Mouse (Mus musculus) embryo, embryonic 9.5 days (tissue): ENCODE measurements around the gene Peak1.

ENCODE experiments used
- DNase-seq: peaks from one replicate; pipeline ENCODE4 v3.0.0-alpha.2; 2017; ENCODE audit errors: extremely low spot score

The Peak1 gene

DNA sequence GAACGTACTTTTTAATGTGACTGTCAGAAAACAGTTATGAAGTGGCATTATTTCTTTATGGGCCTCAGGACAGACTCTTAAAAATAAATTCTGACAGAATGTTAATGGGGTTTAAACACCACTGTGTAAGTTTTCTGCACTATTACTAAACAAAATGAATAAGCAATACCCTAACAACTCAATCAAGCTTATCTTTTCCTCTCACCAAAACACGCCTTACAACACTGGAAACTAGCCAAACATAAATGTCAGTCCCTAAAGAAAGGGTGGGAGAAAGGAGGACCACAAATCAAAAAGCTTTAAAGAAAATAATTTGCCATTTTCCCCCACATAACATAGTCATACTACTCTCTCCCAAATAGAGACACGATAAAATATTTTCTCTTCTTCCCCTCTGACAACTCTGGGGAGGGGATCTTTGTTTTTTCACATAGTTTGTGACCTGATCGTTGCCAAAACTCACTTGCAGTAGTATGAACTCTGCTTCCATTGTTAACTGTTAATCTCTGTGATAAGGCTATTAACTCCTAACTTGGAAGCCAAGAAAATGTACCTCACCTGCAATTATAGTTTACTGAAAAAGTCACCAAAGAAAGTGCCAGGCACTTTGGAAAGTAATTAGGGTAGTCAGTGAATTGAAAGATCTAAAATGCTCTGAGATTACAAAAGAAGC, 1.8 kb downstream of the Peak1 start:
- DNase-seq: no peak

DNA sequence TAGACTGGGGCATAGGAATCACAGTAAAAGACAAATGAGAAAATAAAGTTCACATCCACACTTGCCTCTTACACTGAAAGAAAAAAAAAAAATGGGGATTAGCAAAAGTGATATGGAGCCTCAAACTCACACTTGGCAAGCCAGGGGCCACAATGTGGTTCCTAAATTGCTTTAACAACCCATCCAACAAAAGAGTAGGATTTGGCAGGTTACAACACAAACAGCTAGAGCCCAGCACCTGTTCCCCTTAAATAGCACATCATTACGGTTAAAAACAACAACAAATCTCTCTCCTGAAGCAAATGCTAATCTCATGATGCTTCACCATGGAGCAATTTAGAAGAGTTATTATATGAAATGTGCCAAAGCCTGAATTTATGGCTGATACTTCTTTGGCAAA, 2.5 kb downstream of the Peak1 start:
- DNase-seq: no peak

DNA sequence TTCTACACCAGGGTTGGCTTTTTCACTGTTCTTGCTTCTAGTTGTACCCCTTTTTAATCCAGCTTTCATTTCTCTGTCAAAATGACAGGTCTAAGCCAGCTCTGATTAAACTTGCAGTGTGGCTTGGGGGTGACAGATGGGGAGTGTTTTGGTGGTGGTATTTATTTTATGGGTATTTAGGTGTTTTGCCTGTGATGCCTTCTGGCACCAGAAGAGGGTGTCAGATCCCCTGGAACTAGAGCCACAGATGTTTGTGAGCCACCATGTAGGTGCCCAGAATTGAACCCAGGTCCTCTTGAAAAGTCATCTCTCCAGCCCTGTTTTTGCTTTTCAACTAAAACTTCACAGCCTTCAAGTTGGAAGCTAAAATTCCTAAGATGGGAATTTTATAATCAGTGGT, 3.5 kb downstream of the Peak1 start:
- DNase-seq: no peak

DNA sequence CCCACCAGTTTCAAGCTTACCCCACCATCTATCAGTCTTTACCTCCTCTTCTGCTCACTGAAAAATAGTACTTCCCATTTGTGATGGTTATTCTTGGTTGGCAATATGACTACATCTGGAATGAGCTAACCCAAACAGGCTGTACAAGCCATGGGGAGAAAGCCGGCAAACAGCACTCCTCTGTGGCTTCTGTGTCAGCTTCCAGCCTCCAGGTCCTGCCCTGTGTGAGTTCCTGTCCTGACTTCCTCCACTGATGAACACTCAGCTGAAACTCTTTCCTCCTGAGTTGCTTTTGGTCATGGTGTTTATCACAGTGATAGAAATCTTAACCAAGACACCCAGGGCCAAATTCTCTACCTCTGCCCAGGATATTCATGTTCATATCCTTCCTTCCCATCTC, 5.2 kb downstream of the Peak1 start:
- no peak for DNase-seq

DNA sequence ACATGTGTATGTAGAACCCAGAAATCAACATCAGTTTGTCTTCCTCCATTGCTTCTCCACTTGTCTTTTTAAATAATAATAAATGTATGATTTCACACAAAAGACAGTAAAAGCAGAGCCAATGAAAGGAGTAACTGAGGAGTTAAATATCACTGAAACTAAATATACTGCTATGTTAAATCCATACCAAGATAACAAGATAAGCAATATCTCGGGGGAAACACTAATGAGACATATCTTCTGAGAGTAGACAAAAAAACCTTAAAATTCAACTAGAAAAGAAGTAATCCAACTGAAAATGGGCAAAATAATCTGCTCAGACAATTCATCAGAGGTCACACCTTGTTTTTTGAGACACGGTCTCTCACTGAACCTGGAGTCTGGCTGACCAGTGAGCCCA, 7.9 kb downstream of the Peak1 start:
- DNase-seq: no peak

DNA sequence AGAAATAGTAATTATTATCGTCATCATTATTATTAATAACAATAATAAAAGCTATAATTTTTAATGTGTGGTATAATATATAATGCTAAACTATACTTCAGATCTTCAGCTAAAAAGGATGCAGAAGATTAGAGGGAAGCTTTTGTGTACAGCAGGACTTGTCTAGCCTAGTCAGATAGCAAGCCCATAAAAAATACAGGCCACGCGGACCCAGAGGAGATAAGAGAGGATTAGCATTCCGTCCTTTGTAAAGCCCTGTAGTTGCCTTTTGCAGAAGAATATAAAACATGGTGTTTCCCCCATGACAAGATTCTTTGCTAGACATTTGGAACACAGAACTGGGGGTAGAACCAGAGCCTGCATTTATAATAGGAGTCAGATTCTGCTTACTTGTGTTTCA, 13.2 kb downstream of the Peak1 start:
- no peak for DNase-seq

DNA sequence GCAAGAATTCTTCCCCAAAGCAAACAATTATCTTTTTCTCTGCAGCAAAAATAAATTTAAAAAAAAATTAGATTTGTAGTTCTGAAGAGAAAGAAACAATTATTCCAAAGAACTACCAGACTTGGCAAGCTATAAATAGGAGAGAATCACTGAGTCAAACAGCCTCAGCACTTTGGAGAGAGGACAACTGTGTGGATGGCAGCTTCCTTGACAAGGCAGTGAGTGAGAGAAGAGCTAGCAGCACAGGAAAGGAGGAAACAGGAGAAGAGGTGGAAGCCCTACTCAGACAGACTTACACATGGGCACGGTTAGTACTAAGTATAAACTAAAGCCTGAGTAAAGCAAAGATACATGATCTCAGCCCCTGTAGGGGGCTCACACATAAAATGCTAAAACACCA, 21.6 kb downstream of the Peak1 start:
- no peak for DNase-seq

DNA sequence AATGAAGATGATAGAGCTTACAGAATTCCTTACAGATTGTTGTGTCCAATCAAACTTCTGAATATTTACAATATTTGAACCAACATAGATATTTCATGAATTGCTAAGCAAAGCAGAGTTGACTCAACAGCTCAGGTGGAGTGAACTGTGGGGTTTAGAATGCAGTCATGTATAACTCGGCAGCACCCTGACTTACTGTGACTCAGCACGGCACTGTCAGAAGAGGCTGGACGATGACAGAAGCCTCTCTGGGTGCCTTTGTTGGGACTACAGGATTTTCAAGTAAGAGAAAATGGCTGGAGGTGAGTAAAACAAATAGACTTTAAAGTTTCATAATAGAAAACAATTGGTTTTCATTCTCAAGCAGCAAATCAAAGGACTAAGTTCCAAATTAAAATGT, 25.0 kb downstream of the Peak1 start:
- no peak for DNase-seq

DNA sequence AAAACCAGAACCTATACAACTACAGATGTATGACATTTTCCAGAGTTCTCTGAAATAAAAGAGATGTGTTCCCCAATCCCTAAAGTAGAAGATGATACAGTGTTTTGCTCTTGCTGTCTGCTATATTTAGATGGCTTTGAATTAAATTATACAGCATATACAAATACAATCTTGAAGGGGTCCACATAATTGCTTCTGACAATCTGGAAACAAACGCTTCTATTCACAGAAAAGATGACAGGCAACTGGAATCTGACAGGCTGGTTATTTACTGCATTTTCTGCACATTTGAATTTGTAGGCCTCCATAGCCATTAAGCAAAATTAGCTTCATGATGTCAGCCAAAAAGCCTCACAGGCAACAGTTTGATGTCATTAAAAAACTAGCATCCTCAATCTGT, 35.1 kb downstream of the Peak1 start:
- DNase-seq: no peak

DNA sequence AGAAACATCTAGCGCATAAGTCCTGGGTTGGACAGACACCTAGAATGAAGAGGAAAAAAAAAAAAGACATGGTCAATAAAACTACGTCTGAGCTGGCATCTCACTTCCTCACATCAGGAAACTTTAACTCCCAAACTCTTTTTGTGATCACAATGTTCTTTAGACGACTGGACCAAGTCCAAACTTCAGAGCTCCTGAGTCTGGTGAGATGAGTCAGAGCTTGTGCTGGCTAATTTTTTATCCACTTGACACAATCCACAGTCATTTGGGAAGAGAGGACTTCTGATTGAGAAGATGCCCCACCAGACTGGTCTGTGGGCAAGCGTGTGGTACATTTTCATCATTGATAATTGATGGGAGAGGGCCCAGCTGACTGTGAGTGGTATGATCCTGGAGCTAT, 43.5 kb downstream of the Peak1 start:
- no peak for DNase-seq

DNA sequence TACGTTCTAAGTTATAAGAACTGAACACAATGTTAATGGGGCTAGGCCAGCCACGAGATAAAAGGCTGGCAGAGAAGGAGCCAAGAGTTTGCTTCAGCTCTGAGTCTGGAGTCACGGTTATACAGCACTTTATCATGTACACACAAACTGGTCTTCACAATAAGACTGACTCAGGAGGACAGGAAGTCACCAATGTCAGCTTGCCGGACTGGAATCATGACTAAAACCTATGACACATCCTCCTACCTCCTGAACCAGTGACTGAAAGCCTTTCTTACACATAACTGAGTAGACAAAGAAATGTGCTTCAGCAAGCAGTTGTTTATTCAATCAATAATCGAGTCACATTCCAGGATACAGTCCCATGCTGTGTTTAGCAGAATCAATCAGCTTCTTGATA, 47.2 kb downstream of the Peak1 start:
- no peak for DNase-seq

DNA sequence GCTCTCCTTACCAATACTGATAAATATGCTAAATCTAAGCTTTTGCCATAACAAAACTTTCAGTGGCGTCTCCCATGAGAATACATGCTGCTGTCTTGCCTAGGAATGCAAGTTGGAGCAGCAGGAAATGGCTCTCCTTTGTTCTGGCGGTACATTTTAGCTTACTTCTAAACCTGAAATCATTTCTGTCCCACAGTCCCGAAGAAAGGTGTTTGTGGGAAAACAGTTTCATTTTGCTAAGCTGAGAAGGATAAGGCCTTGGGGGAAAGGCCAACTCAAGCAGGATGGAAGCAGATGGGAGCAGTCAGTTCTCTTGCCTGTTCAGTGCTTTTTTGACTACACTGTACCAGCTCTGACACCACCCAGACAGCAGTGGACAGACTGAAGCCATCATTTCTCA, 49.1 kb downstream of the Peak1 start:
- no peak for DNase-seq

DNA sequence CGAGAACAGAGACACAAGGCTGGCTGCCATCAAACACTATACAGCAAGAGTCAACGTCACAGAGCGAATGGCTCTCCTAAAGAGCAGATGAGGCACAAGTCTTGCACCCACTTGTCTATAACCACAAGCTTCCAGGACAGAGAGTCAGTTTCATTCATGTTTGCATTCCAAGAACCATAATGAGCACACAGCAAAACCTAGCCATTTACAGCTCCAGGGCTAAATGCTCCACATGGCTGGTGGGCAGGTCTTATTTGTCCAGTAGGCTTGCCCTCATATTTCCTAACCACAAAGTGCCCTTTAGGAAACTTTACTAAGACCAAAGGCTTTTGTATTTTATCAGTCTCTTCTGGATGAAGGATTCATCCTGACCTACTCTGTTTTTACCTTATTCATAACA, 54.6 kb downstream of the Peak1 start:
- no peak for DNase-seq

DNA sequence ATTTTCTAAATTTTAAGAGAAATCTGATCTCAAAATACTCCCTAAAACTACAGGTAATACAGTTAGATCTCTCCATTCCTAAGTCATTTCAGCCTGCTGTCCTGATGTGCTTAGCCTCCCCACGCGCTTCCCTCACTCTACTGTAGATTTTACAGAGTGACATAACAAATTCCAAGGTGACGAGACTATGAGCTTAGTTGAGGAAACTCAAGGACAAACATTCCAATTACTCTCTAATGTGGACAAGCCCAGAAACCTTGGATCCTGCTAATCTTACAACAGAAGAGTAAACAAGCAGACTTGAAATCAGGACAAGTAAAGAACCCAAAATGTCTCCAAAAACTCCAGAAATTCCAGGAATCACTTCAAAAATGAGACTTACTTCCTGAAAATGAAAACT, 58.6 kb downstream of the Peak1 start:
- DNase-seq: no peak

DNA sequence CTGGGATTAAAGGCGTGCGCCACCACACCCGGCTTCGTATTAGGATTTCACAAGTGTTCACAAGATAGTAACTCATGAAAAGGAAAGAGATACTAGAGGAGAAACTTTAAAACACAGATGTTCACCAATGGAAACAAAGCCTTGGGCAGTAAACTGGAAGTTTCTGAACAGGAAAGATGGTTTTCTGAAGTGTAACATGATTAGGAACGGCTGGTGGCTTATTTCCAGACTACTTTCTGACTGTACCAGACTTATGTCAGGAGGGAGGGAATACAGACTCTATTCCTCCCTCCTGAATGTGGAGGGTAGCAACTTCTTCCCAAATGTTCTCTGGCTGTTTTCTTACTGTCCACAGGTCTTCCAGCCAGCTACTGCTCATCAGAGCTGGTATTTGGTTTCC, 62.7 kb downstream of the Peak1 start:
- no peak for DNase-seq

DNA sequence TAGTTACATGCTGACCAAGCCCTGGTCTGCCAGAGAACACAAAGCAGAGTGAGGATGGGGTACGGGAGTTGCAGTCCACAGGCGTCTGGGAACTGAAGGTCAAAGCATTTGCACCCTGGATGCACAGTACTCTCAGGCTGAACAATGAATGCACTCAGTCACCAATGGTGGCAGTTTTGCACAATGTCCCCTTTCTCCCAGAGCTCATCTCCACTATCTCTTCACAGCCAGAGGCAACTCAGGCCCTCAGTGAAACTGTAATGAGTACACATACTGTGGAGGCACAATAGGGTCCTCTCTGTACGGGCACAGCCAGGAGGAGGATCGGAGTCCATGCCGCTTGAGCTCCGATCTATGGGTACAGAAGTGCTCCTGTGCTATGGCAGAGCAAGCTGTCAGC, 71.5 kb downstream of the Peak1 start:
- DNase-seq: no peak

DNA sequence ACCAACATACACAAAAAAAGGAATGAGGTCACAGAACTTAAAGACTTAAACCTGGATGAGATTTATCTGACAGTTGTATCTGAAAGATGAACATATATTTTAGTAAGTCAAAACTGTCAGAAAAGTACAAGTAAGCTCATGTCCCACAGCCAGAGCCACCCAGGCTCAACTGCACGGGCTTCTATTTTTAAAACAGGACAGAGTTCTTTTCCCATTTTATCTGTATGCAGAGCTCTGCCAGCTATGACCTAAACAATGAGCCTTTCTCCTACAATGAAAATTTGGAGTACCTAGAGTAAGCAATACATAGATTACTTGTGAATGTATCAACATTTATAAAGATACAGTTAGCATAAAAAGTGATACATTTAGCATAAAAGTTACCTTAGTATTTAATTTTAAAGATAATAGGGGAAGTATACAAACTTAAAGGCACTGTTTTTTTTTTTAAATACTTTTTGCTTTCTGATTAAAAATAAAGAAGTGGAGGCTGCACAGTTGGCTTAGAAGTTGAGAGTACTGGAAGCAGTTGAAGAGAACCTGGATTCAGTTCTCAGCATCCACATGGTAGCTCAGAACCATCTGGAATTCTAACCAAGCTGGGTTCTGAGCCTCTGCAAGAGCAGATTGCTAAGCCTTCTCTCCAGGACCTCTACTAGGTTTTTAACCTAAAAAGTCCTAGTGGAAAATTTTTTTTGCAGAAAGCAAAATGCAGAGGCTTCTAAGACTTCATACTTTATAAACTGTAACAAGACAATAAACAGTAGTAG, 78.3 kb downstream of the Peak1 start:
- no peak for DNase-seq

DNA sequence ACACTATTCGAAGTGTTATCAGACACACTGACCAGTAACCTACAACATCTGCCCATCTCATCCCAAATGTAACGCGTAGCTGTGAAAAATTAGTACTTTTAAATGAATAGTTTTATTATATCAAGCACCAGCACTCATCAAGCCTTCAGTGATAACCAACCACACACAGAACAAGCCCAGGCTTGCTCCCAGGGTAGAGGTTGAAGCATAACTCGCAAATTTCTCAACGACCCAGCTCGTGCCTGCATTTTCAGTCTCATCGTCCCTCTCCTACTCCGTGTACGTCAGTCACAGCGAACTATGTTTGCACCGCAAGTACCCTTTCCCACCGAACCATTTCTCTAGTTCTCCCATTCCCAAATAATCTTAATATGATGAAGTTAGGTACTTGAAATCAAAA, 83.5 kb downstream of the Peak1 start:
- DNase-seq: no peak

DNA sequence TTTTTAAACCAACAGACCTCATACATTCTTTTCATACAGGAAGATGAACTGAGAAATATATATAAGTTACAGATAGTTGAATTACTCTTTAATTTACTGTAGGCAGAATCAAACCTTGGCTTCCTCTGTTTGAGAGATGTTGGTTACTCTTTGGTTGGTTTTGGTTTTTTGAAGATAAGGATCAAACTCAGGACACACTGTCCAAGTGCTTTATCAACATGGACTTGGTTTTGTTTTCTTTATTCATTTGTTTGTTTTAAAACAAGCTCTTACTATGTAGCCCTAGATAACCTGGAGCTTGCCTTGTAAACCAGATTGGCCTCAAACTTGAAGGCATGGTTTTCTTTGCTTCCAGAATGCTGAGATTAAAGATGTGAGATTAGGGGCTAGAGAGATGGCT, 85.1 kb downstream of the Peak1 start:
- no peak for DNase-seq

DNA sequence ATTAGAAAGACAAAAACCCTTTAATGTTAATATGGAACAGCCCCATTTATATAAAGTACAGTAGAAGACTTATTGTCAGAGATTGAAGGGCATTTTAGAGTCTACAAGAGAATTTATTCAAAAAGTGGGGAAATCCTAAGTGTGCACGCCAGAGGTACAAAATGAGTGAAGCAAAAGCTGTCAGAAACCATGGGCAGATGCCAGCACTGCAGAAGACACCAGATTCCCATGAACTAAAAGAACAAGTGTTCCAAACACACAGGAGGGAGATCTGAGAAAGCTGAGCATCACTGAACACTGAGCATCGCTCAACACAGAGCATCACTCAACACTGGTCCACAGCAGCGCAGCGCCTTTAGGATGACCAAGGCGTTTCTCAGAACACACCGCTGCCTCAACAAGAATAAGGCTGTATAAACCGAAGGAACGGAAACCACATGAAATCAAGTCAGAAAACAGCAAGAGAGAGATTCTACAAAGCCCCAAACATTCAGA, 91.3 kb downstream of the Peak1 start:
- no peak for DNase-seq

DNA sequence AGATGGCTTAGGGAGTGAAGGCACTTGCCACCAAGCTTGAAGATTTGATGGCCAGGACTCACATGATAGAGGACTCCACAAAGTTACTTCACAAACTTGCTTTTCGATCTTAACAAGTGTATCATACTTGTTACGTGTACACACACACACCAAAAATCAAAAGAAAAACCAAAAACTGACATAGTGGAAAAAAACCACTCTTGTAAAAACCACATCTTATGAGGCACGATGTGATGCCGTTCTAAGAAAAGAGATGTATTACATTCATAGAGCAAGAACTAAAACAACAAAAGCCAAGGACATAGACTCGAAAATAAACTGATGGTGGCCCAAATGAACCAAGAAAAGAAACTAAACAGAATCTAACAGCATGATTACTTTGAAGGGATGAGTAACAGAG, 92.1 kb downstream of the Peak1 start:
- no peak for DNase-seq

DNA sequence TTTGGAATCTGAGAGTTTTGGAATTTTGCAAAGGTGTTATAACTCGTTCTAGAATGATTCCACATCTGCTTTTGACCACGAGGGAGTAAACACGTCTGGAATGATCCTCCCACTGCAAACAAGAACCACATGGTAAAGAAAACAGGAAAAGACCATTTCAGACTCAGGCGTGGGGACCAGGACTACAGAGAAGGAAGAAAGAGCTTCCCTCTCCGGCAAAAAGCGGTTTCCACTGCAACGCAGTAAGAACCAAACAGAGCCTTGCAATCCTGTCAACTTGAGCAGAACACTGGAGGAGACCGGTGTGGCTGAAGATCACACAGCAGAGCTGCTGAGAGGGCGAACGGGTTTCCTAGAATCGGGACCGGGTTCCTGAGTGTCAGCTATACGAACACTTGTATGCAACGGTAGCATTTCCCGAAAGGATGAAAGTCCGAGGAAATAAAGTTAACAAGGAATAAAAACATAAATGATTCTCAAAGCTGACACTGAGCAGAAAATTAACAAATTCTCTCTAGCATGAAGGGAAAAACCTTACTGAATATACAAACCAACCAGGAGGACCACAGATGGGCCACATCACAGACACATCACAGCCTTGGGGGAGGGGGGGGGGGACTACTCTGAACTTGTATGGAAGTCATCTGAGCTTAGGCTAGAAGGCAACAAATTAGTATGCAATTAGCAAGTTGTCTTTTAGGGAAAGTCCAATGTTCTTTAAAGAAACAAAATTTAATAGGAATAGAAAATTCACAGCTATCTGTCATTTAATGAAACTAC, 93.1 kb downstream of the Peak1 start:
- peak; percentile 4 for DNase-seq

DNA sequence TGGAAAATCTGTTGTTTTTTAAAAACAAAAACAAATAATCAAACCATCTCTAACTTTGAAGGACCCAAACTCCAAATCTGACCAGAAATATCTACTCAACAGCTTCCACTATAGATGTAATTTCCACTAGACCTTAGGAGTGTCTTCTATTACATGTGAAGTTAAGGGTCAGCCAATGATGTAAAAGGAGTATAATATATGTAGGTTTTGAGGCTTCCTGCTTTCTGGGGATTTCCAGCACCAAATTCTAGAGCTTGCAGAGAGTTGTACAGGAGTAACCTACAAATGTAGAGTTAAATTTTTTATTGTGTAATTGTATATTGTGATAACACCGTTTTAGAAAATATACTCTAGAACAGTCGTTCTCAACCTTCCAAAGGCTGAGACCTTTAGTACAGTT, 96.6 kb downstream of the Peak1 start:
- no peak for DNase-seq
